Mouse (Mus musculus) E14TG2a.4 (cell line): ENCODE measurements around the gene Fam110c.

Source experiments
- H3K27me3 ChIP-seq: 2 replicates; pipeline ENCODE4 v1.6.1; 2014; ENCODE audit warnings: low read length, control low read depth; ENCODE audit not compliant: insufficient read depth
- H3K36me3 ChIP-seq: 2 replicates; pipeline ENCODE4 v1.6.1; 2014; ENCODE audit warnings: low read length, control low read depth; ENCODE audit not compliant: insufficient read depth
- H3K4me1 ChIP-seq: replicated peaks from 2 replicates; pipeline ENCODE4 v1.6.1; 2014; ENCODE audit warnings: low read depth, low read length, control low read depth
- H3K4me3 ChIP-seq: replicated peaks from 2 replicates; pipeline ENCODE4 v1.5.1; 2014; ENCODE audit warnings: mild to moderate bottlenecking, low read length
- H3K9me3 ChIP-seq: 2 replicates; pipeline ENCODE4 v1.6.1; 2014; ENCODE audit warnings: low read length, control low read depth
- CTCF ChIP-seq: conservative IDR thresholded peaks from 2 replicates; pipeline ENCODE4 v1.5.1; 2014; ENCODE audit warnings: low read length
- NANOG ChIP-seq: IDR thresholded peaks from 2 replicates; pipeline ENCODE4 v1.6.1; 2014; ENCODE audit warnings: borderline replicate concordance, low read length, mixed read lengths
- POU5F1 ChIP-seq: IDR thresholded peaks from 2 replicates; pipeline ENCODE4 v1.6.1; 2014; ENCODE audit warnings: low read length, borderline replicate concordance

Gene Fam110c

GRCm38 (mm10) chr12:31129548-31129947 lies 55.9 kb downstream of the Fam110c start:
- no peaks in the 10 kb centered on the region for H3K4me1 ChIP-seq
- no peaks in the 10 kb centered on the region for H3K36me3 ChIP-seq
- H3K27me3 ChIP-seq: no peaks in the 10 kb centered on the region
- no peaks in the 10 kb centered on the region for H3K9me3 ChIP-seq
- no peak overlapping the region for H3K4me3 ChIP-seq
- TF ChIP-seq NANOG (no peak), CTCF (no peak), POU5F1 (no peak)
